Mouse (Mus musculus) splenic B cell, adult 2 months (primary cell): ENCODE measurements around the gene Cyth1.

Experiments used
- DNase-seq: peaks from one replicate; pipeline ENCODE4 v3.0.0-alpha.2; 2011; ENCODE audit warnings: low read depth, low spot score
- H3K27me3 ChIP-seq: 2 replicates; pipeline ENCODE4 v1.6.1; 2012; ENCODE audit warnings: mild to moderate bottlenecking, low read length, moderate library complexity, mixed read lengths; ENCODE audit not compliant: control insufficient read depth, poor library complexity, insufficient read depth, severe bottlenecking
- H3K36me3 ChIP-seq: 2 replicates; pipeline ENCODE4 v1.6.1; 2012; ENCODE audit warnings: mild to moderate bottlenecking, low read length, moderate library complexity, mixed read lengths; ENCODE audit not compliant: control insufficient read depth, poor library complexity, insufficient read depth, severe bottlenecking

Gene Cyth1

DNA sequence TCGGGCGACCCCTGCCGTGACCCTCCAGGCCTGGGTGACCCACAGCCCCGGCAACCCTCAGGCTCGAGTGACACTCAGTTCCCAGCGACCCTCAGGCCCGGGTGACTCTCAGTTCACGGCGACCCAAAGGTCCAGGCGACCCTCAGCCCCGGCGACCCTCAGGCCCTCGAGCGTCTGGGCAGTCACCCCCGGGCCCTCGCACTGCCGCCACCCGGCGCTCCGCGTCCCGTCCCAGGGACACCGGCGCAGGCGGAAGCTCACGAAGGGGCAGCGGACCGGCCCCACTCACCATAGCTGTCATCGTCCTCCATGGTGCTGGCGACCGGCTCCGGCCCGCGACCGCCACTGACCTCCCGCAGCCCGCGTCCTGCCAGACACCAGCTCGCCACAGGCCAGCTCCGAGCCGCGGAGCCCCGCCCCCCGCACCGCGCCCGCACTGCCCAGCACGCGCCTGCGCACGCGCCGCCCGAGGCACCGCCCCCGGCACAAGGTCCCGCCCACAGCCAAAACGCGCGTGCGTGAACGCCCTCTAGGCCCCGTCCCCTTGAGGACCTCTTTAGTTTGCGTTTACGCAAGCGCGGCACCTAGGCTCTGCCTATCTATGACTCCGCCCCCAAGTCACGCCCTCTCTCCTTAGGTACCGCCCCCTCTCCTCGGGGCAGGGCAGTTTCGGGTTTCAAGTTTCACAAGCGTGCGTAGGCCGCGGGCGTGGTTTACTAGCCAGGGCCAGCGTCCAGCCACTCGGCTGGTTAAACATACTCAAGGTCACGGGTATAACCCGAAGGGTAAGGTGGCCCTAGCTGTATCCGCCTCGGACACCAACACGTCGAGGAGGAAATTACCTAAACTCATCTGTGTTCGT, at the start of gene Cyth1:
Cyth1 (minus strand) TSS at position 443 of the 862 bp plus-strand sequence.
- Histone ChIP-seq H3K36me3 (no peaks in the 10 kb centered on the region), H3K27me3 (no peaks in the 10 kb centered on the region)
- peak; percentile 99 for DNase-seq

DNA sequence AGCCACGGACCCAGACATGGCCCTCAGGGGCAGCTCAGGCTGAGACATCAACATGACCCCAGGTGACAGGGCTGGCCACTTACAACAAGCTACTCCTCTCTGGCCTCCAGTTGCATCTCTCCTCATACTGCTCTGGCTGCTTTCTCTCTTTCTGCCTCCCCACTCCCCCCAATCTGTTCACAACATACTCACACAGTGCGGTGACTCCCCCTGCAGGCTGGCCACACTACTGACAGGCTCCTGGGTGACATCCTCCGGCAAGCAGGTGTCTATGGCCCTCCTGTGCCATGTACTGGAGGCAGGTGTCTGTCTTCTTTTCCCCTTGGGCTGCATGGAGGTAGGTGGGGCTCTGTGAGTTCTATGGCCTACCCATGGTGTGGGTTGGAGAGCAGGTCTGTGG, 49.6 kb upstream of the Cyth1 start:
- peak; percentile 50 for DNase-seq
- Histone ChIP-seq H3K36me3 (no peaks in the 10 kb centered on the region), H3K27me3 (no peaks in the 10 kb centered on the region)

DNA sequence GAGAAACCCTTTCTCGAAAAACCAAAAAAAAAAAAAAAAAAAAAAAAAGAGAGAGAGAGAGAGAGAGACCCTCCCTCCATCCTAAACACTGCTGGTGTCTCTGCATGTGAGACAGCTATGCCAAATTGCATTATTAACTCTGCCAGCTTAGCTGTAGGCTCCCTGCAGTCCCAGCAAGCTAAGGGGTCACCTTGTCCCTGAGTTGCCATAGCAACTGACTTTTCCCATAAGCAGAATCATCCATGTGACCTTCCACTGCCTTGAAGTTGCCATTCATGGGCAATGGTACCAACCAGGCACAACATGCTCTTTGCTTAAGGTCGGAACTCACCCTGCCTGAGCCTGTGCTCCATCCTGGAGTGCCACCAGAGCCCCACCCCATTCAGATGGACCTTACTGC, 46.6 kb upstream of the Cyth1 start:
- Histone ChIP-seq H3K27me3 (no peaks in the 10 kb centered on the region), H3K36me3 (no peaks in the 10 kb centered on the region)
- DNase-seq: no peak

DNA sequence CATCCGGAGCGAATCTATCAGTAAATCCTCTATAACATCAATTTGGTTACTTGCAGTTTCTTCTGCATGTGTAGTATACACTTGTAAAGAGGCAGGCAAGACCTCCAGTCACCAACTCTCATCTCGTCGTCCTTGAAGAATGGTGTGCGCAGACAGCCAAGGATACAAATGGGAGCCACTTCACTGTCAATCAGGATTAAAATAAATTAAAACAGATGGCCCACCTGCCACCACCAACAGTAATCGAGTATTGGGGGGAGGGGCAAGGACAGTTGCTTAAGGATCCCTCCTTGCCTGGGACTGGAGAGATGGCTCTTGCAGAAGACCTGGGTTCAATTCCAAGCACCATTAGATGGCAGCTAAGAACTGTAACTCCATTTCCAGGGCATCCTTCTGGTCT, 44.3 kb upstream of the Cyth1 start:
- no peak for DNase-seq
- no peaks in the 10 kb centered on the region for H3K27me3 ChIP-seq

DNA sequence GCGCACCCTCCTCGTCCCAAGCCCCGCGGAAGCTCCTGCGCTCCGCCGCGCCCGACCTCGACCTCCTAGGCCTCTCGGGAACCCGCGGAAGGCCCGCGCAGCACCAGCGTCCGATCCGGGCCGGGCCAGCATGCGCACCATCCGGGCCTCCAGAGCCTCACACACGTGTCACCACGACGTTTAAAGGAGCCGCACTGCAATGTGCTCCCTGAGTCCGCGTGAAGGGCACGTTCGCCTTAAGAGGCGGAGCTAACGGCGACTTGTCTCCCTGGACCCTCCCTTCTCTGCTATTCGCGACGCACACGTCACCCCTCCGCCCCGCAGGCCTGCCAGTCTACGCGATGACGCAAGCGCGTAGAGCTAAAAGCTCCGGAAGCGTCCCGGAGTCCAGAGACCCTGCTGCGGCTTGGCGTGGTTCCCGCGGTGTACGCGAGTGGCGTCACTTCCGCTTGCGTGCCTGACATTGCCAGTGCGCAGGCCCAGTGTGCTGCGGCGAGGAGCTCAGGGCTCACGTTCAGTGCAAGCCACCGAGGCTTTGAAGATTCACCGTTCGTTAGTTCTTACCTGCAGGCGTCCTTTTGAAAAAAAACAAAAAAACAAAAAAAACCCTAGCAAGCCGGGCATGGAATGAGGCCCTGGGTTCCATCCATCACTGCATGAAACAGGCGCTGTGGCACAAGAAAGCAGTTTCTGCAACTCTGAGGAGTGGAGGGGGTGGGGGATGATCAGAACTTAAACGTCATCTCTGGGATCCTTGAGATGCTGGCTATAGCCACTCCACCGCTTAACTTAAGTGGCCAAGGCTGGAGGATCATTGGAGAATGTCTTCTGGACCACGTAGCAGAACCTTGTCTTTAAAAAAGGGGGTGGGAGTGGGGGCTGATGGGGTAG, 41.9 kb upstream of the Cyth1 start, which contains the start of gene Usp36:
Usp36 (minus strand) TSS at position 246 of the 891 bp plus-strand sequence.
- Histone ChIP-seq H3K27me3 (no peaks in the 10 kb centered on the region), H3K36me3 (peaks cover 5% of the 10 kb centered on the region)
- DNase-seq: peak; percentile 100

More for the DNA sequence above, 44.3 kb upstream of the Cyth1 start:
- H3K36me3 ChIP-seq: no peaks in the 10 kb centered on the region

GRCm38 (mm10) chr11:118289562-118289961, 41.2 kb upstream of the Cyth1 start:
- H3K36me3 ChIP-seq: peaks cover 5% of the 10 kb centered on the region
- H3K27me3 ChIP-seq: no peaks in the 10 kb centered on the region
- DNase-seq: no peak

DNA sequence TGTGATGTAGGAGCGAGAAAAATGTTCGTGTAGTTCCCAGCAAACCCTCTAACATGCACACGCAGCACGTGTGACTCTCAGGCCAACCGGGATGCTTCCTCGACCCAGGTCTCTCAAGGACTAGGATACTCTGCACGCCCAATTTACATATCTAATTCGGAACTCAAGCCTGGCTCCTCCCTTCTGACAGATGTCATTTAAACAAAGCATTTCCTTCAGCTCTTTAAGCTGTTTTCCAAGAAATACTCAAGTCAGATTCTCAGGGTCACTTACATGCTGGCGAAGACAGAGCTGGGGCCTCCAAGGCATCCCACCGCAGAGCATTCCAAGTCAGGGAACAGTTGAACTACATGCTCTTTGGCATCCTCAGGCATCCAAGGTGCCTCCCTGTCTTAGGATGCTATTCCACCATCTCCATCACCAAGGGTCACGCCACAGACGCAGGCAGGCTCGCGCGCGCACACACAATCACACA, 40.7 kb upstream of the Cyth1 start:
- Histone ChIP-seq H3K36me3 (peaks cover 5% of the 10 kb centered on the region), H3K27me3 (no peaks in the 10 kb centered on the region)
- DNase-seq: peak; percentile 32

- DNase-seq: no peak
- Histone ChIP-seq H3K36me3 (peaks cover 7% of the 10 kb centered on the region), H3K27me3 (no peaks in the 10 kb centered on the region)
Measured at GRCm38 (mm10) chr11:118287573-118287972, 39.2 kb upstream of the Cyth1 start.

GRCm38 (mm10) chr11:118286434-118286833, 38.0 kb upstream of the Cyth1 start:
- H3K36me3 ChIP-seq: peaks cover 8% of the 10 kb centered on the region
- H3K27me3 ChIP-seq: no peaks in the 10 kb centered on the region
- no peak for DNase-seq

- Histone ChIP-seq H3K36me3 (peaks cover 8% of the 10 kb centered on the region), H3K27me3 (no peaks in the 10 kb centered on the region)
- DNase-seq: no peak
Measured at GRCm38 (mm10) chr11:118285791-118286190, 37.4 kb upstream of the Cyth1 start.

DNA sequence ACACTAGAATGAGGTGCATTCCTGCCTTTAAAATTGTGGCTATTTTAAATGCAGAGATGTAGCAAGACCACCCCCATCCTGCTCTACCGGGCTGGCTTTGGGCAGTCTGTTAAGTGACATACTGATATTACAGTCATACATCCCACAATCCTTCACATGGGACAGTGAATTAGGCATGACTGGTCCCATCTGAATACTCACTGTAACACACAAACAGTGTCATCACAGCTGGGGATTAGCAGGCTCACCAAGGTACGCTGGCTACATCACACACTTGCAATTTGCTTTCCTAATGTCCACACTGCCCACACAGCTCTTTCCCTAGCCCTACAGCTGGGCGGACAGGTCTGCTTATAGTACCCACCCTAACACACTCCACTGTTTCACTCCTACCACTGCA, 31.8 kb upstream of the Cyth1 start:
- DNase-seq: no peak
- no peaks in the 10 kb centered on the region for H3K27me3 ChIP-seq
- H3K36me3 ChIP-seq: peaks cover 3% of the 10 kb centered on the region; the same call in 1 of the 2 replicates

DNA sequence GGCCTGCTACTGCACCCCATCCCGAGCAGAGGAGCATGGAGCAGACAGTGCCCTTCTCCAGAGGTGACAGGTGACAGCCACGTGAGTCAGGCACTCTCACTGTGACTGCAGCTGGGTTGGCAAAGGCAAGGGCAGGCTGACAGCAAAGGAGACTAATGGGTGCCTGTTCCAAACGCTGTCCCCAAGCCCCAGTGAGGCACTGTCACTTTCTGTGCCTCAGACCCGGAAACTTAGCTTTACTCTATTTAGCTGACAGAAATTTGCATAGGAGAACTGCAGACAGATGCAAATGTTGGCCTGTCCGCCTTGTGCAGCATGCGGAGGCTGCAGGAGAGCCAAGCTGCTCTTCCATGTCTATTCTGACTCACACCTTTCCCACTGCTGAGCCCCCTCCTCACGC, 27.9 kb upstream of the Cyth1 start:
- H3K36me3 ChIP-seq: peaks cover 2% of the 10 kb centered on the region
- peak; percentile 67 for DNase-seq
- no peaks in the 10 kb centered on the region for H3K27me3 ChIP-seq

DNA sequence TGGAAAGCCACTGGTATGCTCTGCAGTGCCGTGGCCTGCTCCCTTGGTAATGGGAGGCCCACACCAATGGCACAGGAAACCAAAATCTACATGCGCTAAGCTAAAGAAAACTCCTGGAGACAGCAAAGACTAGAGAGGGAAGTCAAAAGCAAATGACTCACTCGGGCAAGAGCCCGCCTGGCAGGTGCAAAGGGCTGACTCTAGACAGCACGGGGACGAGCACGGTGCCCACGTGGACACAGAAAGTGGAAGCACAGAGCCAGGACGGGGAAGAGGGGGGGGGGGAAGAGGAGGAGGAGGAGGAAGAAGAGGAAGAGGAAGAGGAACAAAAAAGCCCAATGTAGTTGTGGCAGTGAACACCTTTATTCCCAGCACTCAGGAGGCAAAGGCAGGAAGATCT, 26.7 kb upstream of the Cyth1 start:
- Histone ChIP-seq H3K36me3 (peaks cover 2% of the 10 kb centered on the region; the same call in 1 of the 2 replicates), H3K27me3 (no peaks in the 10 kb centered on the region)
- peak; percentile 50 for DNase-seq

DNA sequence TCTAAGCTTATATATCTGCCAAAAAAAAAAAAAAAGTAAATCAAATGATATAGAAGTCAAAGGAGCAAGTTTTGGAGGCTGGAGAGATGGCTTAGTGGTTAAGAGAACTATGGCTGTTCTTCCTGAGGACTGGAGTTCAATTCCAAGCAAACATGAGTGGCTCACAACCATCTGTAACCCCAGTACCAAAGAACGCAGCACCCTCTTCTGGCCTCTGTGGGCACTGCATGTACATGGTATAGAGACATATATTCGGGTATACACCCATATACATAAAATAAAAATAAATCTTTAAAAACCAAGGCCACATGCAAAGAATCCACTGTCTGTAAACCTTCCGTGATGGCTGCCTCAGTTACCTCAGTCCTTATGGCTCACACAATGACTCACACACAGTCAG, 21.4 kb upstream of the Cyth1 start:
- H3K27me3 ChIP-seq: no peaks in the 10 kb centered on the region
- DNase-seq: peak; percentile 60

GRCm38 (mm10) chr11:118266666-118267046, 18.3 kb upstream of the Cyth1 start:
- no peak for DNase-seq
- Histone ChIP-seq H3K27me3 (no peaks in the 10 kb centered on the region), H3K36me3 (peaks cover 9% of the 10 kb centered on the region)

More for the DNA sequence above, 21.4 kb upstream of the Cyth1 start:
- peaks cover 10% of the 10 kb centered on the region; the same call in 1 of the 2 replicates for H3K36me3 ChIP-seq
